Mouse (Mus musculus) gastrocnemius, adult 8-10 months (tissue): Measurements from ENCODE around the gene Ccdc85b. TPM values are rescaled to one million over a fixed set of nuclear protein-coding genes. Genes with fewer than 3 reads are reported as not detected.
A peak's percentile ranks its signal among the peaks of the same experiment; 100 is the strongest.

Experiments
- DNase-seq, 2 experiments: peaks; one replicate each; pipeline ENCODE4 v3.0.0; 2022; ENCODE audit warnings: low spot score in 2 of 2
- total RNA-seq, 4 experiments: library from RNA; stranded (reverse); gene quantifications; 2 replicates each; pipeline ENCODE4 v1.2.4; 2022

The Ccdc85b gene
- total RNA-seq, 4 experiments from 2014 or later = 5.5 to 8.1 (median 6.3) TPM

DNA sequence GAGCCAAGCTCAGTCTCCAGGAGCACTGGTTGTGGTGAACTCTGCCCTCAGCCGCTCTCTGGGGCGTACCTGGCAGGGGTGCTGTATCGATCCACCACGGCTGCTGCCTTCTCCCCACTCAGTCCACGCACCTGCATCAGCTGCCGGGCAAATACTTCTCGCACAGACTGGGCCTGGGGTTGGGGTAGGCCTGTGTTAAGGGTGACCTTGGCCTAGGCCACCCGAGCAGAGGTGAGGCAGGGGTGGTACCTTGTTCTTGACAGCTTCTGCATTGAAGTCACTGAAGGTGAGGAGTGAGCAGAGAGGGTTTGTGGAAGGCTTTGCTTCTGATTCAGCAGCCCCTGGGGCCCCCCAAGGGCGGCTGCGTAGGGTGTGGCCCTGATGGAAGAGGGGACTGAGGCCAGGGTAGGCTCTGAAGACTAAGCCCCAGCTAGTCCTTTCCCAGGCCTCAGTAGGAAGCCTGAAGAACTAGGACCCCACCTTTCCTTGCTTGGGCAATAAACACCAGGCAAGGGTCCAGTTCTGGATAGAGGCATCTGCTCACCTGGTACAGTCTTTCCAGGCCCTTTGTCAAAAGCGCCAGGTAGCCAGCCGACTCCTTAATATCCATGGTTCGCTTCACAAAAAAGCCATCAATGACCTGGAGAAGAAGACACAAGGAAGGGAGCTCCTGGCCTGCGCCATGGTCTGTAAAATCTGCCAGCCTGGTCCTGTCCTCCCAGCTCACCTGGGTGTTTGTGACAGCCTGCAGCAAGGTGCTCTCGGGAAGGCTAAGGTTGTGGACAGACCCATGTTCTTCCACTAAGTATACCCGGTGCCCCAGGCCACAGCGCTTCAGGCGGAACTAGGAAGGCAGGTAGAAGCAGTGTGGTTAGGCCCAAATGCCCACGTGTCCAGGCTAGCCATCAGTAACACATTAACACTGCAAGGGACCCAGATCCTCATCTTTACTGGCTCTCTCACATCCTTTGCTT lies 26.0 kb upstream of the Ccdc85b start:
- no peak for DNase-seq

DNA sequence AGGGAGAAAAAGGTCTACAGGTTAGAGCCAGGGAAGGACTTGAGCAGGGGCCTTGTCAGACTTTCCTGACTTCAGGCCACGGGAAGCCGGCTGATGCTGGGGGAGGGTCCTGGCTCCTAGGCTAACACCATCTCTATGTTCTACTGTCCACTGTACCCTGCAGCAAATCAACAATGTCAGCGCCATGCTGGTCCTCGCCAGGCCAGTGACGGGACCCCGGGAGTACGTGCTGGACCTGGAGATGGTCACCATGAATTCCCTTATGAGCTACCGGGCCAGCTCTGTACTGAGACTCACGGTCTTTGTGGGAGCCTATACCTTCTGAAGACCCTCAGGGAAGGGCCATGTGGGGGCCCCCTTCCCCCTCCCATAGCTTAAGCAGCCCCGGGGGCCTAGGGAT lies 23.7 kb upstream of the Ccdc85b start:
- DNase-seq = no peak

DNA sequence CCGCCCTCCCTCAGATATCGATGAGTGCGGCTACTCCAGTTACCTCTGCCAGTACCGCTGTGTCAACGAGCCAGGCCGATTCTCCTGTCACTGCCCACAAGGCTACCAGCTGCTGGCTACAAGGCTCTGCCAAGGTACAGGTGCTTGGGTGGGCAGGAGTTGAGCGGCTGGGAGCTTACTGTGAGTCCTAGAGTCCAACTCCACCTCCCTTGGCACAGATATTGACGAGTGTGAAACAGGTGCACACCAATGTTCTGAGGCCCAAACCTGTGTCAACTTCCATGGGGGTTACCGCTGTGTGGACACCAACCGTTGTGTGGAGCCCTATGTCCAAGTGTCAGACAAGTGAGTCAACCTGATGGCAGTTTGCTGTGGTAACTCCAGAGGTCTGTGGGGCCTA lies 22.3 kb upstream of the Ccdc85b start:
- DNase-seq = no peak

DNA sequence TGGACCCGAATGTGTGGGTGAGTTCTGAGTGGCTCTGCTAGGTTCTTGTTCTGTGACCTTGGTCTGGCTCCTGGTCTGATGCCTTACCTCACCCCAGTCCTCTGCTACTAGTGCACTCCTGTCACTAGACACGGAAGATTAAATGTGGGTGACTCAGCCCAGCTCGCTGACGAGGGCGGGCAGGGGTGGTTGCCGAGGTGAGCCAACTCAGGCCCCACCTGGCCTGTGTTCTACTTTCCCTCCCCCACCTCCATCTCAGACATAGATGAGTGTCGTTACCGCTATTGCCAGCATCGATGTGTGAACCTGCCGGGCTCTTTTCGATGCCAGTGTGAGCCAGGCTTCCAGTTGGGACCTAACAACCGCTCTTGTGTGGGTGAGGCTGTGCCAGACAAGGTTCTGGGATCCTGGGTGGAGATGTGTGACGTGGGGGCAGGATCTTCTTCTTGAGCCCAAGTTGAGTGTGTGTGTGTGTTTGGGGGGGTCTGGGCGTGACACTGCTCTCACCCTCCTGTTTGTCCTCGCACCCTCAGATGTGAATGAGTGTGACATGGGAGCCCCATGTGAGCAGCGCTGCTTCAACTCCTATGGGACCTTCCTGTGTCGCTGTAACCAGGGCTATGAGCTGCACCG lies 20.1 kb upstream of the Ccdc85b start:
- DNase-seq = no peak

DNA sequence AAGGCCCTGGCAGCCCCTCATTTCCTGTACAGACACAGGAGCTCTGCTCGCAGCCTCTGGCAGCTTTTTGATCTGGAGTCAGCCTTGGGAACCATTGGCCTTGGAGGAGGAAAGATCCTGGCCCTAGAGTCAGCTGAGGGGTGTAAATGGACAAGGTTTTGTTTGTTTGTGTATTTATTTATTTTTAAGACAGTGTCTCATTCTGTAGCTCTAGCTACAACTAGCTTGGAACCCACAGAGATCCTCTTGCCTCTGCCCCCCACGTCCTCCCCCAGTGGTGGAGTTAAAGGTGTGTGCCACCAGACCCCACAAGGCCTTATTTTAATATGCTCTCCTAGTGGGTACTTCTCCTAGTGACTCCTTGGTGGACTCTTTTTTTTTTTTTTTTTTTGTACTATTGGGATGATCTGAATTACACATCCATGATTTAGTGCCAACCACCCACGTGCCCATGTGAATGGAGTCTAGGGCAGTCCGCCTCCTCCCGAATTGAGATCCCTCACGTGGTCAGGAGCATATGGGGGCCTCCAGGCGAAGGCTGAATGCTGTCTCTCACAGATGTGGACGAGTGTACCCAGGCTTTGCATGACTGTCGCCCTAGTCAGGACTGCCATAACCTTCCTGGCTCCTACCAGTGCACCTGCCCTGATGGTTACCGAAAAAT lies 19.4 kb upstream of the Ccdc85b start:
- DNase-seq = no peak

DNA sequence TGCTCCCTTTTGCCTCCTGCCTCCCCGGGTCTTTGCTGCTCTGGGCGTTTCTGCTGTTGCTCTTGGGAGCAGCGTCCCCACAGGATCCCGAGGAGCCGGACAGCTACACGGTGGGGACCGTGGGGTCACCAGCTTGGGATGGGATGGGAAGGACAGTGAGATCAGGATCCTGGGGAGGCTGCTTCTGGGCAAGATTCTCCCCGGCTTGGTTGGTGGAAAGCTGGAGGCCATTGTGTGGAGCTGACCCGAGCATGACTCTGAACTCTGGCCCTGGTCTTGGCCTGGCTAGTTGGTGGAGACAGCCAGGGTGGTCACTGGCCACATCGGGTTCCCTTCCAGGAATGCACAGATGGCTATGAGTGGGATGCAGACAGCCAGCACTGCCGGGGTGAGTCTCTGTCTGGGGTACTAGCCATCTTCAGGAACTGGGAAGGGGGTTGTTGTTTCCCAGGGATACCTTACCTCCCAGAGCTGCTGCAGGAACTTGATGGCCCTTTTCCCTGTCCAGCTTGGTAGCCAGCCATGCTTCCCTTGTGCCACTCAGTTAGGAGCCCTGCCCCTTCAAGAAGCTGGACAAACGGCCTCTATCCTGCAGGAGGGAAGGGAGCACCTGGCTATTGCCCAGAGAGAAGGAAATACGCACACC lies 17.5 kb upstream of the Ccdc85b start:
- DNase-seq = no peak

DNA sequence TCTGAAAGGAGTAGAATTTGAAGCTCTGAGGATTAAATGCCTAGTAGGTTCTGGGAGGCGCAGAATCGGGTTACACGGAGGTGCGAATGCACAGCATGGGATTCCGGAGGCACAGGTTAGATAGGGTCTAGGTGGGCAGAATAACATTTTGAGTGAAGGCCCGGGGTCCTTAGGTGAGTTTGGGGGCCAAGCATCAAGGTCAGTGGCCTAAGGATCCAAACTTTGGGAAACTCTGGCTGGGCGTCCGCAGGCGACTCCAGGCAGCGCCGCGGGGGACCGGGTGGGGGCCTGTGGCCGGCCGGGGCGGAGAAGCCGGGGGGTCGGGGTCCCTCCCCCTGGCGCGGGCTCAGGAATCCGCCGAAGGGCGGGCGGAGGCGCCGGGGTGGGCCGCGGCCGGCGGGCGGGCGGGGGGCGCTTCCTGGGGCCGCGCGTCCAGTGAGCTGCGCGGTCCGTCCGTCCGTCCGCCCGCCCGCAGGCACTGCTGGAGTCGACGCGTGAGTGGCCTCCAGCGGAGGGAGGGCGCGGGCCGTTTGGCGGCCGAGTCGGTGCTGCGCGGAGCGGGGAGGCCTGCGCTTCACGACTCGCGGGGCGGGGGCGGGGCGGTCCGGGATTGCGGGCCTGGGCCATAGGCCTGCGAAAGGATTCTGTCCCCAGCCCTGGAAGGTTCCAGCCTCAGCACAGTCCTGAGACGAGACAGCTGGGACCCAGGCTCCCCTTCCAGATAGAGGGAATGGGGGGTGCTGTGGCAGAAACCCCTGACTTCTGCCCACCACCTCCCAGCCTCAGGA lies 16.8 kb upstream of the Ccdc85b start:
- no peak for DNase-seq

DNA sequence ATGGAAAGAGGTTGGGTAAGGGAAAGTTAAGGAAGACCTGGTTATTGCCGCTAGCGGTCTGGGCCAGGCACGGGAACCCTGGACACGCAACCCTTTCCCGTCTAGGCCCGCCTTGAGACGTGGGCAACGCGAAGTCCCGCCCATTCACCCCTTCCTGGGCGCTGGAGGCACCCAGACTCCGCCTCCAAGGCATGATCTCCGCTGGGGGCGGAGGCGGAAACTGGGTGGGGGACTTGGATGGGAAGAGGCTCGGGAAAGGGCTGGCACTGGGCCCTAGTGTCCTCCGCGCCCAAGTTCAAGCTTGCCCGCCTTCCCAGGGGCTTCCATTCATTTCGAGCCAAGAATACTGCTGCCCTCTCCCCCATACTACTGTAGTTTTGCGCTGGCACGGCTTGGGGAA lies 16.0 kb upstream of the Ccdc85b start, which contains the start of gene Efemp2:
Efemp2 (plus strand) TSS at position 235 of the 400 bp plus-strand sequence.
- DNase-seq = peak; percentile 66 to 78

DNA sequence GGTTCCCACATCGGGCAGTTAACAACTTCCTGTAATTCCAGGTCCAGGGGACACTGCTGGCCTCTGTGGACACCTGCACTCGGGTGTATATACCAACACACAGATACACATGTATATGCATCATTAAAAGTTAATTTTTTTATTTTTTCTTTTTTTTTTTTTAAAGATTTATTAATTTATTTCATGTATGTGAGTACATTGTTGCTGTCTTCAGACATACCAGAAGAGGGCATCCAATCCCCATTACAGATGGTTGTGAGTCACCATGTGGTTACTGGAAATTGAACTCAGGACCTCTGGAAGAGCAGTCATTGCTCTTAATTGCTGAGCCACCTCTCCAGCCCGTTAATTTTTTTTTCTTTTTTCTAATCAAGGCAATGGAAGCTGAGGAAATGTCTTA lies 15.2 kb upstream of the Ccdc85b start:
- DNase-seq = no peak

DNA sequence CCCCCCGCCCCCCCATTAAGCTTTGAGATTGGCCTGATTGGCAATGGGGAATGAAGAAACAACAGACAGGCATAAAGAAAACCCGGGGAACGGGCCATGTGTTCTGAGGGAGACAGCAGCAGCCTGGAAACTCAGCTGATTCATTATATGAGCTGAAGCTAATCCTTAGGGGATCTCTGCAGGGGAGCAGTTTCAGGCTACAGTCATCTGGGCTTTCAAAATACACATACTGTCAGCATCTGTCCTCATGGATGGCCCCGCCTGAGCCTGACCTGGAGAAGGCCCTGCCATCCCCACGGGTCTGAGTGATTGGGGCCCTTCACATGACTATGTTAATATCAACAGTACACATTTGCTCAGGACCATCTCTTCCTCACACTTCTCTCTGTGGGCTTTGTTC lies 14.2 kb upstream of the Ccdc85b start:
- DNase-seq = no peak

DNA sequence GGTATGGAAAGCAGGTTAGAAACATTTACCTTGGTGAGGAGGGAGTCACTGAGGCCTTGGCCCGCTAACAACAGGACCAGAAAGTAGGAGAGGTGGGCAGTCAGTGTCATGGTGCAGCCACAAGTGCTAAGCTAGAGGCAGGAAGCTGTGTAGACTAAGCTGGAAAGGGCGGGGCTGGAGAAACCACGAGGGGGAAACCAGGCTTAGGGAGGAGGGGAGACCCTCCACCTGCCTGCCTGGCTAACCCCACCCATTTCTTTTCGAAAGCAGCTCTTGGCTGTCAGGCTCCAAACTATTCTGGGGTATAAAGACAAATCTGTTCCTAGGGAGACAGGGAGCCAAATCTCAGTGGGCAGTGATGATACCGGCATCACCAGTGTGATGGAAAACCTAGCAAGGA lies 10.7 kb upstream of the Ccdc85b start, which contains the start of gene Ctsw:
Ctsw (minus strand) TSS at position 134 of the 400 bp plus-strand sequence.
- no peak for DNase-seq

DNA sequence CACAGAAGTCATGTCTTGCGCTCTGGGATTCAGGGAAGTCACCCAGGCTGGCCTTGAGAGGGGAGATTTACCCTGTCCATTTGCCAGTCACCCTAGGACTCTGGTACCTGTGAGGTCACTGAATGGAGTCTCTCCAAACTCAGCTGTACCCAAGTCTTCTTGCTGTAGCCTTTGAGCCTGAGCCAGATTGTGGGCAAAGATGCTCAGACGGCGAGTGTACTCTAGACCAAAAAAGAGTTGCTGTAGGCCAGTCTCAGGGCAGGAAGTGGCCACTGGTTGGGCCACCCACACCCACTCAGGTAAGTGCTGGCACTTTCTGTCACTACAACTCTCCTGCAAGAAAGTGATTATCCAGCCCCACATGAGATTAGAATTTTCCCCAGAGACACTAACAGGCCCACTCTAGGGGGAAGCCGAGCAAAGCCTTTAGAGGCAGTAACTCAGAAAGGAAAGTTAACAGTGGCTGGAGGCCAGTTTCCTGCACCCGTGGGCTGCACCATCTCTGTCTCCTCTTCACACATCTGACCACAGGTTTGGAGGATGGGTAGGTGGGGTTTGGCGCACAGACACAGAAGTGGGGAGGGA lies 9.3 kb upstream of the Ccdc85b start:
- DNase-seq = no peak

DNA sequence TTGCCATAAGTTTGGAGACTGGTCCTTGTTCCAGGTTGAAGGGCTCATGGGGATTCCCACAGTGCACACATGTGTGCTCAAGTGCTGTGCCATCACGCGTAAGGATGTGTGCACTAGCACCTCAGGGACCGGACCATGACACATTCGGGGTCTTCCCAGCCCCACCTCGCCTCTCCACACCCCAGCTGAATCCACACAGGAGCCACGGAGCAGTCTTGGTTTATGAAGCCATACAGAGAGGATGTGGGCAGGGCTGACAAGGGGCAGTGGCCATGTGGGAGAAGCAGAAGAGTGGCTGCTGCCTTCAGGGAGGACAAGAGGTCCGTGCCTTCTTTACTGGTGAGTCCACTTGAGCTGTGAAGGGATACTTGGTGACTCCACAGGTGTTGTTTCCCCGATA lies 7.3 kb upstream of the Ccdc85b start:
- DNase-seq = no peak

DNA sequence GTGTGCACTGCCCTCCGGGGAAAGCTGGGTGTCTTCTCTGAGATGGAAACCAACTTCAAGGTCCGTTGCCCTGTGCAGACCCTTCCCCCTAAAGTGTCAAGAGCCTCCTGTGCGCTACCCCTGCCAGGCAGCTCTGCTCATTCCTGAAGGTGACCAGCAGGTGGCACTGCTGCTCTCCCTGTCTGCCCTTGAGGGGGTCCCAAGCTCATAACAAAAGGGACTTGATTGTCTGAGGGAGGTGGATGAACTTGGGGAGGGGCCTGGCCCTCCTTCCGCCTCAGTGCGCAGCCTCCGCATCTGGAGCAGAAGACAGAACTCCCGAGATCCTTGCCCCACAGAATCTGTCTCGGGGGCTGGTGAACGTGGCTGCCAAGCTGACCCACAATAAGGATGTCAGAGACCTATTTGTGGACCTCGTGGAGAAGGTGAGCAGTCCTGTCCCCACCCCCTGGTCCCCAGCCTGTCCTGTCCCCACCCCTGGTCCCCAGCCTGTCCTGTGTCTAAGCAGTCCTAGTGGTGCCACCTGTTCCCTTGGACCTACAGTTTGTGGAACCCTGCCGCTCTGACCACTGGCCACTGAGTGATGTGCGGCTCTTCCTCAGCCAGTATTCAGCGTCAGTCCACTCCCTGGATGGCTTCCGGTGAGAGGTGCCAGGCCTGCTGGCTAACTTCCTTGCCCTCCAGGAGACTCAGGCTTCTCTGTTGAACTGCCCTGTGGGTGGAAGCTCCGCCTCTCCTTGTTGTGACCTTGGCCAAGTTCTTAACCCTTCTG lies 6.3 kb upstream of the Ccdc85b start:
- no peak for DNase-seq

DNA sequence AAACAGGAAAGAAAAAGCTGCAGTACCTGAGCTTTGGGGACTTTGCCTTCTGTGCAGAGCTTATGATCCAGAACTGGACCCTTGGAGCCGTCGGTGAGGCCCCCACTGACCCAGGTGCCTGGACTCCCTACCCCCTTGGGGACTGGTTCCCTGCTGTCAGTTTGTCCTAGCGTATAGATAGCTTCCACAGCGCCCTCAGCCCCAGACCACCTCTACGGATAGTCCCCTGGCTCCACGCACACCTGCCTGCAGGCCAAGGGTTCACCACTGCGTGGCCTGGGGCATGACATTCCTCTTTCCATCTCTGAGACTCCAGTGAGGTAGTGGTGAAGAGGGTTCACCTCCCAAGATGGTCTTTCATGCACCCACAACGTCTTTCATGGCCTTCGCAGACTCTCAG lies 5.5 kb upstream of the Ccdc85b start:
- no peak for DNase-seq

DNA sequence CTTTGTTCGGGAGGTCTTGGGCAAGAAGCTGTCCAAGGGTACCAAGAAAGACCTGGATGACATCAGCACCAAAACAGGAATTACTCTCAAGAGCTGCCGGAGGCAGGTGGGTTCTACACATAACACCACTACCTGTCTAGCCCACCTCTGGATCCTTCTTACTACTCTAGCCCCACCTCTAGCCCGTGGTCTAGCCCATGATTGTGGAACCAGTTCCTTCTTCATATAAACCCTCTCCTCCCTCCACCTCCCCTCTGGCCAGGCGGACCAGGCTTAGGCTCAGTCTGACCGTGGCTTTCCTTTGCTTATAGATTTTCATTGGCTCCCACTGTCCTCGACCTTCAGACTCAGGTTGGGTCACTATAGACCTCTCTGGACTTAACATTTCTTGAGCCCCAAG lies 3.7 kb upstream of the Ccdc85b start:
- no peak for DNase-seq

DNA sequence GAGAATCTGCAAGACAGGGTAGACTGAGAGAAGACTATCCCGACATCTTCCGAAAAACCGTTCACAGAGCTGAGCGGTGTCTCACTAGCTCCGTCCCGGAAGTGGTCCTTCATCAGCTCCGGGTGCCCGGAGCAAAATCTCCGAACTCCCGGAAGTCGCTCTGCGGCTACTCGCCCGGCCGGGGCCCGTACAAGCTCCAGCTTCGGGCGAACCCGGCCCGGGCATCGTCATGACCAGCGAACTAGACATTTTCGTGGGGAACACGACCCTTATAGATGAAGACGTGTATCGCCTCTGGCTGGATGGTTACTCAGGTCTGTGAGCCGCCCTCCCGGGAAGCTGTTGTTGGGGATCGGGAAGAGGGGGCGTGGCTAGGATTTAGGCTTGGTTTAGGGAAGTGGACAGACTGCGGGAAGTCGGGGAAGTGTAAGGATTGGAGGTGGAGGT lies 2.8 kb upstream of the Ccdc85b start, which contains the start of gene Fibp:
Fibp (plus strand) TSS at position 151 of the 447 bp plus-strand sequence.
- DNase-seq = peak; percentile 77 to 82

DNA sequence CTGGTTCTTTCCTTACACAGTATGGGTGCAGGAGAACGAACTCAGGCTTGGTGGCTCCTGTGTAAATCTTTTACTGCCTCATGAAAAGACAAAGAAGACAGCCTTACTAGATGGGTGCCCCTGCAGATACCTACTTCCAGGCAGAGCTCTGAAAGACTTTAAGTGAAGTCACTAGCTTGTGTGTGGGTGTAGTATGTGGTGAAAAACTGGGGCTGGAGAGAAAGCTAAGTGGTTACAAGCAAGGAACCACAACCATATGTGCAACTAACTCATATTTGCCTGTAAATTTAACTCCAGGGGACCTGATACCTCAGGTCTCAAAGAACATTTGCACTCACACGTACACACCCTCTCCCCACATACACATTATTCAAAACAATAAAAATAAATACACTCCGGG lies 2.2 kb upstream of the Ccdc85b start:
- no peak for DNase-seq

DNA sequence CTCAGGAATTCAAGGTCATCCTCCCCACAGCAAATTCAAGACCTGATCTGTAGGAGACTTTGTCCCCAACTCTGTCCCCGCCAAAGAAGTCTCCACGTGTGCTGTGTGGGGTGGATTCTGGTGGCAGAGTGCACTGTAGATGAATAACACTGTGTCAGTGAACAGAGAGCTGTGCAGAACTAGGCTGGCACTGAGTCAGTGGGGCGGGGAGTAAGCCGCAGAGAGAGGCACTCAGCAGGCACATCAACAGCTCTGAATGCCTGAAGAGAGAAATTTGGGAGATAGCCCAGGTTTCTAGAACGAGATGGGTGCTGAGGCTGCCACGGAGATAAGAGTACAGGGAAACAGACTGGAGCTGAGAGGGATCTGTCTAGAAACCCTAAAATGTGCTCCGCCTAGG lies 1.3 kb upstream of the Ccdc85b start:
- DNase-seq = no peak
